17 mouse cellular contexts compared by ENCODE assay signal in the genomic region with DNA sequence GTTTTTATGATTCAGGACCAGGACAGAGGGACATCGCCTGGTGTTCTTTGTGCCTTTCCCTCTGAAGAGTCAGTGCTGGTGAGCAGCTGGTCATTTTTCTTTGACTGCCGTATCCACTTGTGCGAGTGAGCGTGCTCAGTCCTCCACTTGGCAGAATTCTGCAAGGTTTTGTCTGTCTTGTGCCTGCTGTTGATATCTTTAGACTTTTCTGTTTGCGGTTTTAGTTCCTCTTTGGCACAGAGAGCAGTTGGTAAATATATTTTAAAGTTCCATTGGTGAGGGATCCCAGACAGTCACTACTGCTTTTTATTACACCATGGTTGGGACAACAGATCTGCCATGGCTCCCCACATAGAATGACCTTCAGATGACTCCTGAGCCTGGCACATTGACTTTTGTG. TPM values are rescaled to one million over a fixed set of nuclear protein-coding genes. Genes with fewer than 3 reads are reported as not detected.
DNase-seq lines count a peak whose midpoint lies in the region; ATAC-seq and TF ChIP-seq lines count a peak whose summit lies in the region.
"Had no signal": no experiment of that assay in that cellular context is flagged by ENCODE, and none has a peak within 500 bp of the region (broad histone marks: within the 10 kb centered on the region; RNA-seq: fewer than 3 reads in every experiment).

No protein-coding gene starts in this region.

- H3K4me2 ChIP-seq in heart, embryonic 15.5 days, result no peak overlapping the region
- H3K4me2 ChIP-seq in liver, embryonic 13.5 days, result no peak overlapping the region
- H3K4me2 ChIP-seq in hindbrain, embryonic 13.5 days, result no peak overlapping the region
- H3K4me2 ChIP-seq: limb, embryonic 15.5 days had no signal

- H3K4me1 ChIP-seq in heart, embryonic 15.5 days (replicated peaks), result peaks cover 6% of the 10 kb centered on the region
- peaks cover 74% of the 10 kb centered on the region for H3K4me1 ChIP-seq in thymus, adult 2 months (replicated peaks; ENCODE audit: control insufficient read depth, insufficient read depth, low read length)
- H3K4me1 ChIP-seq in liver, embryonic 13.5 days (replicated peaks), result peaks cover 25% of the 10 kb centered on the region
- peaks cover 4% of the 10 kb centered on the region; the same call in 1 of the 2 replicates for H3K4me1 ChIP-seq in hindbrain, embryonic 13.5 days (replicated peaks)
- H3K4me1 ChIP-seq: limb, embryonic 15.5 days had no signal

- no peak for ATAC-seq in heart, embryonic 15.5 days (replicated peaks; ENCODE audit: insufficient number of reproducible peaks, insufficient read depth, low FRiP score, low read depth)
- 0 out of 2 replicates have a peak, but pooled peaks have one; percentile 11 for ATAC-seq in liver, embryonic 13.5 days (ENCODE audit: low read depth)
- peak; percentile 63 for ATAC-seq in monocyte, adult 5-6 weeks (replicated peaks; ENCODE audit: insufficient number of reproducible peaks, low FRiP score, low TSS enrichment, poor library complexity, severe bottlenecking)
- no peak for ATAC-seq in hindbrain, embryonic 13.5 days (ENCODE audit: low FRiP score)
- ATAC-seq: forebrain, postnatal 0 days had no signal

- H3K9ac ChIP-seq in heart, embryonic 15.5 days, result no peak overlapping the region
- no peak overlapping the region for H3K9ac ChIP-seq in liver, embryonic 13.5 days
- H3K9ac ChIP-seq in hindbrain, embryonic 13.5 days, result no peak overlapping the region
- H3K9ac ChIP-seq: forebrain, postnatal 0 days; limb, embryonic 15.5 days had no signal

- peak overlapping the region; percentile 54 for H3K27ac ChIP-seq in heart, embryonic 15.5 days
- peak overlapping the region; percentile 97 for H3K27ac ChIP-seq in thymus, adult 2 months (ENCODE audit: control insufficient read depth, insufficient read depth, low read length)
- H3K27ac ChIP-seq in liver, embryonic 13.5 days, result peak overlapping the region; percentile 50
- no peak overlapping the region for H3K27ac ChIP-seq in hindbrain, embryonic 13.5 days
- H3K27ac ChIP-seq: limb, embryonic 15.5 days had no signal

- TF ChIP-seq CTCF in thymus, adult 2 months (IDR thresholded peaks at IDR 0.05; ENCODE audit: borderline replicate concordance, control insufficient read depth, extremely low read depth, insufficient read depth, low read length, poor library complexity), result no peak

- H3K4me3 ChIP-seq in heart, embryonic 15.5 days, result no peak overlapping the region
- H3K4me3 ChIP-seq in thymus, adult 2 months (ENCODE audit: control insufficient read depth, insufficient read depth, low read length), result no peak overlapping the region
- no peak overlapping the region for H3K4me3 ChIP-seq in liver, embryonic 13.5 days (replicated peaks)
- H3K4me3 ChIP-seq in hindbrain, embryonic 13.5 days, result no peak overlapping the region
- H3K4me3 ChIP-seq: erythroblast, embryonic 14.5 days; limb, embryonic 15.5 days had no signal

- no peaks in the 10 kb centered on the region for H3K36me3 ChIP-seq in heart, embryonic 15.5 days
- H3K36me3 ChIP-seq in thymus, adult 2 months (ENCODE audit: control insufficient read depth, insufficient read depth, low read length), result peaks cover 18% of the 10 kb centered on the region
- H3K36me3 ChIP-seq in liver, embryonic 13.5 days, result no peaks in the 10 kb centered on the region
- H3K36me3 ChIP-seq in hindbrain, embryonic 13.5 days, result no peaks in the 10 kb centered on the region
- H3K36me3 ChIP-seq: limb, embryonic 15.5 days had no signal

- no peak for DNase-seq in heart, postnatal 14 days
- DNase-seq in thymus, adult 2 months, result peak; percentile 10
- DNase-seq in thymus, postnatal 0 days (ENCODE audit: low spot score), result no peak
- no peak for DNase-seq in liver, embryonic 13.5 days
- DNase-seq in MN1 (ENCODE audit: low spot score), result no peak
- DNase-seq: adrenal gland, postnatal 25 days; cerebellum, adult 11 months; forebrain, postnatal 0 days; gastrocnemius, postnatal 25 days; kidney, adult 9 months; right cerebral cortex, postnatal 14 days had no signal

- H3K9me3 ChIP-seq in heart, embryonic 15.5 days (replicated peaks), result no peaks in the 10 kb centered on the region
- no peaks in the 10 kb centered on the region for H3K9me3 ChIP-seq in liver, embryonic 13.5 days (replicated peaks)
- no peaks in the 10 kb centered on the region for H3K9me3 ChIP-seq in hindbrain, embryonic 13.5 days
- H3K9me3 ChIP-seq: limb, embryonic 15.5 days had no signal

- intact Hi-C loops in heart, postnatal 14 days (cut with DNase I), result no loop called here

- TF ChIP-seq POLR2A in thymus, adult 2 months (IDR thresholded peaks at IDR 0.05; ENCODE audit: control insufficient read depth, extremely low read depth, insufficient read depth, low read length, poor library complexity), result no peak

- WGBS in heart, embryonic 15.5 days, result 88% methylated on average over 5 of the region's 5 CpGs
- WGBS in thymus, adult 2 months, result 18% methylated on average over 5 of the region's 5 CpGs
- WGBS in liver, embryonic 13.5 days (ENCODE audit: insufficient replicate concordance), result 19% methylated on average over 5 of the region's 5 CpGs
- 91% methylated on average over 5 of the region's 5 CpGs for WGBS in hindbrain, embryonic 13.5 days

- H3K27me3 ChIP-seq in heart, embryonic 15.5 days, result no peaks in the 10 kb centered on the region
- H3K27me3 ChIP-seq in thymus, adult 2 months (ENCODE audit: control insufficient read depth, insufficient read depth, low read length), result no peaks in the 10 kb centered on the region
- no peaks in the 10 kb centered on the region for H3K27me3 ChIP-seq in liver, embryonic 13.5 days
- H3K27me3 ChIP-seq in hindbrain, embryonic 13.5 days, result no peaks in the 10 kb centered on the region
- H3K27me3 ChIP-seq: limb, embryonic 15.5 days had no signal

RNA-seq across cellular contexts. Expression of a gene that starts 7.7 kb away (rescaled TPM):
- 46.1 and 50.6 TPM in 2 replicates for polyA plus RNA-seq in heart, embryonic 15.5 days (2015; fragmentation: Nextera tagmentation; extraction: Ambion mirVana)
- 10 to 100 TPM; 10.5 to 13.6 TPM for total RNA-seq in heart, postnatal 14 days (2021)
- polyA plus RNA-seq in thymus, adult 2 months (2012; rRNA removed), result 261 and 288 TPM in 2 replicates
- polyA plus RNA-seq in thymus, postnatal 0 days (2015; fragmentation: Nextera tagmentation; extraction: Ambion mirVana), result 156 and 158 TPM in 2 replicates
- 4.1 and 5.3 TPM in 2 replicates for polyA plus RNA-seq in liver, embryonic 13.5 days (2015; fragmentation: Nextera tagmentation; extraction: Ambion mirVana)
- 15.7 to 28.1 TPM (median 26.3 TPM) in 3 replicates for total RNA-seq in monocyte, adult 5-6 weeks (2017)
- polyA plus RNA-seq in hindbrain, embryonic 13.5 days (2015; fragmentation: Nextera tagmentation; extraction: Ambion mirVana), result 3.2 and 3.3 TPM in 2 replicates

RNA-seq across cellular contexts. Expression of a gene that starts 42.4 kb away (rescaled TPM):
- polyA plus RNA-seq in heart, embryonic 15.5 days (2015; fragmentation: Nextera tagmentation; extraction: Ambion mirVana), result 3.3 and 4.0 TPM in 2 replicates
- under 1 TPM; 0.10 to 0.12 TPM for total RNA-seq in heart, postnatal 14 days (2021)
- 0.27 and 0.70 TPM in 2 replicates for polyA plus RNA-seq in thymus, adult 2 months (2012; rRNA removed)
- 1.4 and 2.1 TPM in 2 replicates for polyA plus RNA-seq in thymus, postnatal 0 days (2015; fragmentation: Nextera tagmentation; extraction: Ambion mirVana)
- polyA plus RNA-seq in liver, embryonic 13.5 days (2015; fragmentation: Nextera tagmentation; extraction: Ambion mirVana), result 1.2 and 1.8 TPM in 2 replicates
- 0.19 to 0.29 TPM (median 0.21 TPM) in 3 replicates for total RNA-seq in monocyte, adult 5-6 weeks (2017)
- 0.16 and 0.23 TPM in 2 replicates for polyA plus RNA-seq in hindbrain, embryonic 13.5 days (2015; fragmentation: Nextera tagmentation; extraction: Ambion mirVana)
- total RNA-seq: gastrocnemius, postnatal 25 days had no signal
- polyA plus RNA-seq: erythroblast, embryonic 14.5 days; large intestine, adult 2 months had no signal

Comparison
In these comparisons a context has a peak if more than half of its experiments do, and no peak if none do; other contexts are left out.
1. ATAC-seq: peak in liver, embryonic 13.5 days (single experiment) and monocyte, adult 5-6 weeks (single experiment); none in heart, embryonic 15.5 days (single experiment) and hindbrain, embryonic 13.5 days (single experiment).